Mouse (Mus musculus) midbrain, embryonic 10.5 days (tissue): ENCODE measurements around the gene Fam19a2. TPM values are rescaled to one million over a fixed set of nuclear protein-coding genes. Genes with fewer than 3 reads are reported as not detected.

Source experiments
- DNase-seq: peaks from one replicate; pipeline ENCODE4 v3.0.0-alpha.2; 2017; ENCODE audit warnings: low spot score
- H3K27ac ChIP-seq: fragments of 300-500 bp; sonication (generic); replicated peaks from 2 replicates; pipeline ENCODE4 v1.5.1; 2016; ENCODE audit warnings: mild to moderate bottlenecking
- H3K27me3 ChIP-seq: fragments of 300-500 bp; sonication (generic); 2 replicates; pipeline ENCODE4 v1.6.1; 2016; ENCODE audit warnings: low read depth, mild to moderate bottlenecking; ENCODE audit not compliant: poor library complexity, severe bottlenecking
- H3K36me3 ChIP-seq: fragments of 300-500 bp; sonication (generic); 2 replicates; pipeline ENCODE4 v1.6.1; 2016; ENCODE audit warnings: mild to moderate bottlenecking, moderate library complexity
- H3K4me1 ChIP-seq: fragments of 300-500 bp; sonication (generic); 2 replicates; pipeline ENCODE4 v1.6.1; 2016
- H3K4me3 ChIP-seq: fragments of 300-500 bp; sonication (generic); 2 replicates; pipeline ENCODE4 v1.5.1; 2016; ENCODE audit warnings: mild to moderate bottlenecking, moderate library complexity
- H3K9me3 ChIP-seq: fragments of 300-500 bp; sonication (generic); replicated peaks from 2 replicates; pipeline ENCODE4 v1.6.1; 2016; ENCODE audit warnings: mild to moderate bottlenecking
- WGBS: fragments of 180-500 bp; shearing (Covaris S2); methylation state at CpG from one replicate; pipeline ENCODE4 v1.1.7; 2016; 5-methylcytosine and 5-hydroxymethylcytosine counted together
- polyA plus RNA-seq: library from polyadenylated mRNA; unstranded; fragments of >200 nt; fragmentation: Nextera tagmentation; extraction: Ambion mirVana; gene quantifications from 2 replicates; pipeline ENCODE4 v1.2.1, GENCODE M21; 2016

The Fam19a2 gene
- polyA plus RNA-seq, 1 experiment from 2014 or later: 1.6 TPM

DNA sequence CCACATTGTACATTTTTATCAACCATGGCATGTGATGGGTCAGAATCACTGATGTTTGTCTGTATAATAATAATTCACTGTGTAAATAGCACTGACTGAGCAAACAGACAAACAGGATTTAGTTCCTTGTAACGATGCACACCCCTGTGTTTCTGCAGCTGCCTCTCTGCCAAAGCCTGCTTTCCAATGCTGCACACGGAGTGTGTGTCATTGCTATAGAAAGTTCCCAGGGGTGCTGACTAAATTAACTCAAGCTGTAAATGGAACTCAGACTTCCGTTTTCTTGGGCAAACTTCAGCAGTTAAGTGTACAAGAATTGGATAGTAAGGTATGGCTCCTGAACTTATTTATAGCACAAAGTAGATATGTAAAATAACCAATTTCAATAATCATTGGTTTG is 138.7 kb downstream of the Fam19a2 start:
- no peak for DNase-seq
- Histone ChIP-seq H3K36me3 (no peaks in the 10 kb centered on the region), H3K27ac (no peak overlapping the region), H3K9me3 (peaks cover 14% of the 10 kb centered on the region; the same call in 1 of the 2 replicates), H3K4me1 (peaks cover 9% of the 10 kb centered on the region), H3K27me3 (no peaks in the 10 kb centered on the region), H3K4me3 (no peak overlapping the region)
- WGBS: 63% methylated on average over 3 of the region's 3 CpGs

DNA sequence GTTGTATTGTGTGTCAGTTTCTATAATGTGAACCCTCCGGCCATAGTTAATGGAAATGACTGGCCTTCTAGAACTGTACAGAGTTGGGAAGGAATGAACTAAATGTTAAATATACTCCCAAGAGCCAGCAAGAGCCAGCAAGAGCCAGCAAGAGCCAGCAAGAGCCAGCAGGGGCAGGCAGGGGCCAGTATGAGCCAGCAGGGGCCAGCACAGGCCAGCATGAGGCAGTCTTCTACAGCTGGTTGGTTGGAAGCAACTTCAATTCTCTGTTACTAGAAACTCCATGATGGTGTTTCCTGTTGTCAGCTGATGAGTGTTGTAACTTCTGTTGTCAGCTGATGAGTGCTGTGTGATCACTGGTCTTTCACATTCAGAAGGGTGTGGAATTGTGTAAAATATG is 151.2 kb downstream of the Fam19a2 start:
- H3K4me1 ChIP-seq: 0 out of 2 replicates have a peak, but pooled peaks cover 5% of the 10 kb centered on the region
- 84% methylated on average over 1 of the region's 1 CpGs for whole genome bisulfite sequencing
- no peaks in the 10 kb centered on the region for H3K9me3 ChIP-seq
- no peaks in the 10 kb centered on the region for H3K27me3 ChIP-seq
- DNase-seq: no peak
- no peaks in the 10 kb centered on the region for H3K36me3 ChIP-seq
- no peak overlapping the region for H3K27ac ChIP-seq
- H3K4me3 ChIP-seq: no peak overlapping the region

DNA sequence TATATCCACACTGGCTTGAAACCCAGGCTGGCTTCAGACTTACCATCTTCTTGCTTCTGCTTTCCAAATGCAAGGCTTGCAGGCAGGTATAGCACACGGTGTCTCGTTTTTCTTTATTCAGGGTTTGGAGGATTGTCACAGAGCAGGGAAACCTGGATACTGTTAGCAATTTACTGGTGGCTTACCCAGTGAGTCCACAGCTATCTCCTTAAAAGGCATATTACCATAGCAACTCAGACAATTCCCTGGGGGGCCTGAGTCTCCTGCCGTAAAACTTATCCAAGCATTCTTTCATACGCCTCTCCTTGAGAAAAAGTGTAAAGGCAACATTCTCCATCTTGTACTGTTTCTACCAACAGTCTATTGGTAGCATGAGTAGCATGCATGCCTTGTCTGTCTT is 152.2 kb downstream of the Fam19a2 start:
- Histone ChIP-seq H3K27me3 (no peaks in the 10 kb centered on the region), H3K36me3 (no peaks in the 10 kb centered on the region), H3K9me3 (no peaks in the 10 kb centered on the region), H3K27ac (no peak overlapping the region), H3K4me1 (0 out of 2 replicates have a peak, but pooled peaks cover 5% of the 10 kb centered on the region), H3K4me3 (no peak overlapping the region)
- DNase-seq: no peak
- 73% methylated on average over 4 of the region's 4 CpGs for WGBS

DNA sequence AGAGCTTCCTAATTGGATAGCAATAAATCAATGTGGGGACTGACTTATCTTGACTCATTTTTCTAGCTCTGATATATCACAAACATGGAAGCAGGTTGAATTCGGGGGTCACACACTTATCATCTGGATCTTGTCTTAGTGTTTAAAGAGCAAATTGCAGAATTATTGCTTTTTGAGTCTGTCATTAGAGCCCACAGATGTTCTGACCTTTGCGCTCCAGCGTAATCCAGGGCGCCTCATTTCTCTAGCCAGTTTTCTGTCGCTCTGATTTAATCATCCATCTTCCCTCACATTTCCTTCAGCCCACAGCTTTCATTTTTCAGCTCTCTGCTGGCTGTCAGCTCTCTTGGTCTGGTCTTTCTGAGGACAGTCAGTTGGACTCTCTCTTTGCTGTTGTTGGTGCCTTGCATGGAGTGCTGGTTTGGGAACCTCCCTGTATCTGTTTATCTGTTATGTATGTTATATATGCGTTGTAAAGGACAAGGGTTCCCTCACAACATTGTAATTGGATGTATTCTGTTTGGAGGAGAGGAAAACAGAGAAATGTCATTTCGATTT is 154.9 kb downstream of the Fam19a2 start:
- 88% methylated on average over 7 of the region's 7 CpGs for WGBS
- Histone ChIP-seq H3K36me3 (no peaks in the 10 kb centered on the region), H3K9me3 (no peaks in the 10 kb centered on the region), H3K4me3 (no peak overlapping the region), H3K27me3 (no peaks in the 10 kb centered on the region), H3K27ac (no peak overlapping the region), H3K4me1 (0 out of 2 replicates have a peak, but pooled peaks cover 5% of the 10 kb centered on the region)
- DNase-seq: no peak

DNA sequence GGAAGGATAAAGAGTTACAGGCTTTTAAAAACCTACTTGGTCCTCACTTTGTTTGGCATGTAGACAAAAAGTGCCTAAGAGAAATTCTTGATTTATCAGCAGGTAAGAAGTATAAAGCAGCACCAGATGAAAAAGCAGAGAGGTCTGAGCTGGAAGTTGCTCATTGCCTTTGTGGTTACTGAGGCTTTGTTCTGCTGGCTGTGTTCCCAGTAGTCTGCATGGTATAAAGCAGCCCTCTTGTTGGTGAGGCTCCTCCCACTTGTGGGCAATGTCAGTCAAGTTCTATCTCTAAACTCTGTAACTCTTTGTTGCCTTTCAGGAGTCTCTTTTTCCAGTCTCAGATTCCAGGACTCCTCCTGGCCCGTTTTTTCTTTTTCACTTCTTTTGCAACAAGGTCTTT is 156.5 kb downstream of the Fam19a2 start:
- Histone ChIP-seq H3K27me3 (no peaks in the 10 kb centered on the region), H3K27ac (no peak overlapping the region), H3K36me3 (no peaks in the 10 kb centered on the region), H3K4me3 (no peak overlapping the region), H3K4me1 (0 out of 2 replicates have a peak, but pooled peaks cover 5% of the 10 kb centered on the region), H3K9me3 (no peaks in the 10 kb centered on the region)
- no peak for DNase-seq
- whole genome bisulfite sequencing: 80% methylated on average over 1 of the region's 1 CpGs

DNA sequence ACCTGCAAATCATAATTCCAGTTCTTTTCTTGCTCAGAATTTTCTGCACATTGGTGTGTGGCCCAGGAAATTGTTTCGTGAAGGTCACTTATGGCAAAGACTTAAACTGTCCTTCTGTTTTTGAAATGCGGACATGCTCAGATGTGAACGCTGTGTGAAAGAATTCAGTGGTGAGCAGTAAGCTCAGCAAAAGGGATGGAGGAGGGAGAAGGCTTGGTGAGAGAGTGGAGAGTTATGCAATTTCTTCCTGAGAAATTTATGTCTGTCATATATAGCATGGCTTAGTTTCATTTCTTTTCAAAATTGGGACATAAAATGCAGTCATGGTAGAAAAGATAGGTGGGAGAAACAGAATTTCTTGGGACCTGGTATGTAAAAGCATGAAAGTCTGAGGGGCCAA is 160.7 kb downstream of the Fam19a2 start:
- Histone ChIP-seq H3K27me3 (no peaks in the 10 kb centered on the region), H3K36me3 (no peaks in the 10 kb centered on the region), H3K9me3 (no peaks in the 10 kb centered on the region), H3K4me1 (no peaks in the 10 kb centered on the region), H3K4me3 (no peak overlapping the region), H3K27ac (no peak overlapping the region)
- 89% methylated on average over 3 of the region's 3 CpGs for WGBS
- no peak for DNase-seq

DNA sequence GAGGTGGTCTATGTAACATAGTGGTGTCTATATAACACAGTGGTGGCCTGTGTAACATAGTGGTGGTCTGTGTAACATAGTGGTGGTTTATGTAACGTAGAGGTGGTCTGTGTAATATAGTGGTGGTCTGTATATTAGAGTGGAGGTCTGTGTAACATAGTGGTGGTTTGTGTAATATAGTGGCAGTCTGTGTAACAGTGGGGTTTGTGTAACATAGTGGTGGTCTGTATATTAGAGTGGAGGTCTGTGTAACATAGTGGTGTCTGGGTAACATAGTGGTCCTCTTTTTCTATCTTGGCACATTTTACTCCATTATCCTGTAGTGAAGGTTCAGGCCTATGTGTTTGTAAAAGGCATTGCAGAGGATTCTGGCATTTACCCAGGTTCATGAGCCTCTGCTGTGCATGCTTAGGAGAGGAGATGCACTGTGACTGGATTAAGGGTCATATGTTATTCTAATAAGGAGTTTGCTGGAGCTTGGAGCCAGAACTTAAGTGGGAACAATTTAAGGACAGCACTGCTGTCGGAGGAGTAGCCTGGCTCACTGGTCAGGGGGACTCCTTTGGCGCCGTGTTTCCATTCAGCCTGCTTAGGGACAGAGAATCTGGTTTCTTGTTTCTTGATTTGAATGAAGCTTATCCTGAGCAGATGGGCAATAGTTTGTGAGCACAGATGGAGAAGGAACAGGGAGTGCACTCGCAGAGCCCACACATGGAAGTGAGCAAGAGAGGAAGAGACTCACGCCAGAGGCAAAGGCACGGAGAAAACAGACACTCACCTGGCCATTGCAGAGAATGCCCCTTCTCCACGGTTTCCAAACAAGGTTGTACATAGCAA is 162.9 kb downstream of the Fam19a2 start:
- 88% methylated on average over 8 of the region's 8 CpGs for WGBS

DNA sequence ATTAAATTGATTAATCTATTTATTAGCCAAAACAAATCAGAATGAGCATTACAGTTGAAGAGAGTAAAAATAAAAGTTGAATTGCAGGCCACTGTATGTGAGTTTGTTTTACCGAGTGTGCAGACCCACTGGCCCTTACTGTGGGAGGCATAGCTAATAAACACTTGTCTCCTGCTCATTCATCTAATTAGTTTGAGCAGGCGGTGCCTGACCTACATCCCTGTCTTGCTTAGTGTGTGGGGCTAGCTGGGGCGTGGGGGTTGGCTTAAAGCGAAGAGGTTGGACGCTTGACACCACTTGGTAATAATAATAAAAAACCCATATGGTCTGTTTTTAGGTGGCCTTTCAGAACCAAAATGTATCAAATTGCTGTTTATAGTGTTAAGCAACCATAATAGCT is 167.8 kb downstream of the Fam19a2 start:
- no peak for DNase-seq
- no peaks in the 10 kb centered on the region for H3K9me3 ChIP-seq
- no peak overlapping the region for H3K4me3 ChIP-seq
- 83% methylated on average over 5 of the region's 5 CpGs for WGBS
- no peak overlapping the region for H3K27ac ChIP-seq
- no peaks in the 10 kb centered on the region for H3K36me3 ChIP-seq
- no peaks in the 10 kb centered on the region for H3K4me1 ChIP-seq
- no peaks in the 10 kb centered on the region for H3K27me3 ChIP-seq

More for the DNA sequence above, 162.9 kb downstream of the Fam19a2 start:
- Histone ChIP-seq H3K27ac (no peak overlapping the region), H3K9me3 (no peaks in the 10 kb centered on the region), H3K4me3 (no peak overlapping the region), H3K36me3 (no peaks in the 10 kb centered on the region), H3K4me1 (no peaks in the 10 kb centered on the region), H3K27me3 (no peaks in the 10 kb centered on the region)
- no peak for DNase-seq

DNA sequence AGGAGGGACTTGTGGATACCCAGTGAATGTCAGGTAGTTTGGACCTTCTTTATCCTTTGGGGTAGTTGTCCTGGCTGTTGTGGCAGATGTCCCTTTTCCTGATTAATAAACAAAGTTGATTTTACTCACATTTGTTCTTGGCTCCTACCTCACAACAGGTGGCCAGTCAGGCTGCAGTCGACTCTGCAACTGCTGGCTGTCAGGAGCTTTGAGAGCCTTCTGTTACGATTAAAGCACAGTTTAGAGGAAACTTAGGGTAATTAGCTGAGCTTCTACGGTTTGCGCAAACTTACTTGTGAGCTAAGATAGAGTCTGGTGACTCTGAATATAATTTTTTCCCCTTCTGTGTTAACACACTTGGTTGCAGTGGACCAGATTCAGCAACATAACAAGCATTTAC is 173.8 kb downstream of the Fam19a2 start:
- H3K9me3 ChIP-seq: no peaks in the 10 kb centered on the region
- H3K4me3 ChIP-seq: no peak overlapping the region
- WGBS: 82% methylated on average over 4 of the region's 4 CpGs
- no peaks in the 10 kb centered on the region for H3K27me3 ChIP-seq
- H3K36me3 ChIP-seq: no peaks in the 10 kb centered on the region
- no peak for DNase-seq
- no peaks in the 10 kb centered on the region for H3K4me1 ChIP-seq
- no peak overlapping the region for H3K27ac ChIP-seq

DNA sequence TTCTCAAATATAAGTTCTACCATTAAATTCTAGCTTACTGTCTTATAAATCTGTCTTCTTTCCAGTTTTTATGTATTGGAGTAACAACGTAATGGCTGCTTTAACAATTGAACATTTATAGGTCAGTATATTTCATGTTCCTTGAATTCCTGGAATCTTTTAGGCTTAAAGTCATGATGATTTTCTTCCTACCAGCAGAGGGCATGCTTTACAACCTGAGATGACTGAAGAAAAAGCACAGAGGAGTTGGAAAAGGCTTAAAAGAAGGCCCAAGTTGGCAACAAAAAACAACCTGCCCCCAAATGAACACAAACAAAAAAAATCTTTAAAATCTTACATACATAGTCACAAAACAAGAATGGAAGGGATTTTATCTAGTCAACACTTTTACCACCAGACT is 193.0 kb downstream of the Fam19a2 start:
- no peaks in the 10 kb centered on the region for H3K9me3 ChIP-seq
- H3K4me3 ChIP-seq: no peak overlapping the region
- H3K36me3 ChIP-seq: no peaks in the 10 kb centered on the region
- WGBS: 92% methylated on average over 1 of the region's 1 CpGs
- no peaks in the 10 kb centered on the region for H3K4me1 ChIP-seq
- no peaks in the 10 kb centered on the region for H3K27me3 ChIP-seq
- no peak overlapping the region for H3K27ac ChIP-seq
- no peak for DNase-seq

DNA sequence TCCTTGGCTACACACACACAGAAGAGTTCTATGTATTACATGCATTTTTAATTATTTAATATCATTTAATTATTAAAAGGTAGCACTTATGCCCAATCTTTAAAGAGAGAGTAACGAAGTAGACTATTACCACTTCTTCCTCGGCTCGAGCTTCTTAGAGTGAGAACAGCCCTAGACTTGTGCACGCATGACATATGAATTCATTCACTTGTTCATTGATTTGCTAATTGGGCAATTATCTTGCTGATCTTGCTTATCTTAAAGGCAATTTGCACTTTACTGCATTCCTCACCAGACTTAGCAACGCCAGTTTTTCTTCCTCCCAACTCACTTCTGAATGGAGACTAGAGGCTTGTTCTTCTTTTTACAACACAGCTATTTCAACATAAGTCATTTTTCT is 196.7 kb downstream of the Fam19a2 start:
- H3K27me3 ChIP-seq: no peaks in the 10 kb centered on the region
- WGBS: 78% methylated on average over 5 of the region's 5 CpGs
- no peaks in the 10 kb centered on the region for H3K9me3 ChIP-seq

DNA sequence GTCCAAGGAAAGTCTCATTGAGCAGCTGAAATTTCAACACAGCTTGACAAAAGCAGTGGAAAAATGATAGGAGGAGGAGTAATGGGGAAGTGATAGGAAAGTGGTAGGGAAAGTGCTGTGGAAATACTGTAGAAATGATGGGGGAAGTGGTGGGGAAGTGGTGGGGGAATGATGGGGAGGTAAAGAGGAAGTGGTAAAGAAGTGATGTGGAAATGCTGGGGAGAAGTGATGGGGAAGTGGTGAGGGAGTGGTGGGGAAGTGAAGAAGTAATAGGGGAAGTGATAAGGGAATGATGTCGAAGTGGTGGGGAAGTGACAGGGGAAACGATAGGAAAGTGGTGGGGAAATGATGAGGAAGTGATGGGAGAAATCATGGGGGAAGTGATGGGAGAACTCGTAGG is 198.5 kb downstream of the Fam19a2 start:
- DNase-seq: no peak
- Histone ChIP-seq H3K27me3 (no peaks in the 10 kb centered on the region), H3K9me3 (no peaks in the 10 kb centered on the region), H3K27ac (no peak overlapping the region), H3K36me3 (no peaks in the 10 kb centered on the region), H3K4me3 (no peak overlapping the region), H3K4me1 (no peaks in the 10 kb centered on the region)
- WGBS: 88% methylated on average over 3 of the region's 3 CpGs

More for the DNA sequence above, 196.7 kb downstream of the Fam19a2 start:
- no peaks in the 10 kb centered on the region for H3K36me3 ChIP-seq
- no peak for DNase-seq
- no peak overlapping the region for H3K4me3 ChIP-seq
- H3K4me1 ChIP-seq: no peaks in the 10 kb centered on the region
- no peak overlapping the region for H3K27ac ChIP-seq

DNA sequence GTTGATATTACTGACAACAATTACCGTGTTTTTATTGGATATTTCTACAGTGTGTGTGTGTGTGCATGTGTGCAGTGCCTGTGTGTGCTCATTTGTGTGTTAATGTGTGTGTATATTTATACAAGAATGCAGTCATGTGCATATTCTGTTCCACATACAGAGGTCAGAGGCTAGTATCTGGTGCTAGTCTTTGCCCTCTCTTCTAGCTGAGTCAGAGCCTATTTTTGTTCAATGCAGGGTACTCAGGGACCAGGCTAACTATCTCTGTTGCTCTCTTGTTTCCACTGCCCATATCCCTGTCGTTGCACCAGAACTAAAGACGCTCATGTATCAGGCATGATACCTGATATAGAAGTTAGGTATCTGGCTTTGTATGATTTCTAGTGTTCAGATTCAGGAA is 251.0 kb downstream of the Fam19a2 start:
- WGBS: 91% methylated on average over 3 of the region's 3 CpGs
- no peaks in the 10 kb centered on the region for H3K4me1 ChIP-seq
- no peaks in the 10 kb centered on the region for H3K36me3 ChIP-seq
- no peaks in the 10 kb centered on the region for H3K27me3 ChIP-seq
- no peak overlapping the region for H3K4me3 ChIP-seq
- no peak overlapping the region for H3K27ac ChIP-seq
- H3K9me3 ChIP-seq: no peaks in the 10 kb centered on the region
- no peak for DNase-seq
